Mouse (Mus musculus) myocyte (in vitro differentiated cells): ENCODE data around the gene Baiap2.

ENCODE experiments used
- E2F4 ChIP-seq: IDR thresholded peaks from one replicate; pipeline ENCODE4 v1.6.1; 2011; ENCODE audit warnings: mild to moderate bottlenecking, control low read depth, moderate library complexity; ENCODE audit not compliant: insufficient read depth
- MAX ChIP-seq: IDR thresholded peaks from one replicate; pipeline ENCODE4 v1.6.1; 2011; ENCODE audit warnings: low read depth, mild to moderate bottlenecking, control low read depth
- POLR2A ChIP-seq: IDR thresholded peaks from one replicate; pipeline ENCODE4 v1.6.1; 2011; ENCODE audit warnings: low read depth, mild to moderate bottlenecking, control low read depth, moderate library complexity; ENCODE audit not compliant: insufficient read length
- TCF12 ChIP-seq: IDR thresholded peaks from one replicate; pipeline ENCODE4 v1.6.1; 2011; ENCODE audit warnings: mild to moderate bottlenecking, control low read depth; ENCODE audit not compliant: poor library complexity, insufficient read depth, severe bottlenecking
- USF1 ChIP-seq: IDR thresholded peaks from one replicate; pipeline ENCODE4 v1.6.1; 2011; ENCODE audit warnings: low read depth, mild to moderate bottlenecking, control low read depth, moderate library complexity

DNA sequence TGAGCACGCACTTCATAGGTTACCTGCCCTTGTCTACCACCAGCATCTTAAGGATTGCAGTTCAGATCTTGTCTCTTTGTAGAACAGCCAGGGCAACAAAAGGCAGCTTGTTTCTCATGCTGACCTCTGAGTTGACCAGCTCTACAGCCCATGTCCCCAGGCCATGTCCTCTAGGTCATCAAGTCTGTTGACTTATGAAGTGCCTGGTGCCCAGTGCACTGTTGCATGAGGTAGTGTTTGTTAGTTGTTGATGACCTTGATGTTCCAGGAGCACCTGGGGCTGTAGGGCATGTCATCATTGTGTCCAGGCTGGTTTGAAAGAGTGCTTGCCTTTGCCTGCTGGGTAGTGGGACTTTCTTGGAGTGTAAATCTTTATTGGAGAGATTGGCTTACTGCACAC, 4.9 kb downstream of the Baiap2 start:
- no peak for TF ChIP-seq POLR2A
- TF ChIP-seq MAX, result no peak
- no peak for TF ChIP-seq USF1
- TF ChIP-seq TCF12, result no peak
- TF ChIP-seq E2F4, result no peak
